Mouse (Mus musculus) monocyte, adult 5-6 weeks (primary cell): ENCODE results near the gene Fah. TPM values are rescaled to one million over a fixed set of nuclear protein-coding genes. Genes with fewer than 3 reads are reported as not detected.

Experiments used
- ATAC-seq: fragments of 153-309, 156-312 bp; replicated peaks from 2 replicates; pipeline ENCODE4 v1.8.0; 2017; ENCODE audit warnings: mild to moderate bottlenecking; ENCODE audit not compliant: low TSS enrichment, insufficient number of reproducible peaks, severe bottlenecking, poor library complexity, low FRiP score
- total RNA-seq: library from RNA; stranded (forward); fragments of 200-1000, 200-491, 200-594 nt; gene quantifications from 3 replicates; pipeline ENCODE4 v1.2.3, GENCODE M21; 2017

Fah gene
- total RNA-seq, result 2.1 to 6.1 TPM (median 5.5 TPM) in 3 replicates

DNA sequence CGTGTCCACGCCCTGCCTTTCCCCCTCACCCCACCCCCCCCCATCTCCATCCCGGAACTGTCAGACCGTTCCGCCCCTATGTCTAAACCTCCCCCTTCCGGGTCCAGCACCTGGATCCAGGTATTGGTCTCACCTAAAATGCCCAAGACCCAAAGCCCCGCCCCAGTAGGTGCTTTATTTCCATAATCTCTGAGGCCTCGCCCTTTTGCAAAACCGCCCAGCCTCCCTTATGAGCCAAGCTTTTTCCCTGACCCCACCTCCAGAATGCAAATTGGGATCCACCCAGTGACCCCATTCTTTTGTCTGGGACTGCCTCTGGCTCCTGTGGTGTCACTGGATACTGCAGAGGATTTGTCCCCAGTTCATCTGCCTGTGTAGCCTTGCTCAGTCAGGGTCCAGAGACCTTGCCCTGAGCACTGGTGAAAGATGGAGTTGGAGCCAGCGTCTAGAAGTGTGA, at the start of gene Fah:
Fah (minus strand) TSS at position 430 of the 457 bp plus-strand sequence.
- no peak for ATAC-seq

- no peak for ATAC-seq
Observed at GRCm38 (mm10) chr7:84652740-84653139, 46.2 kb upstream of the Fah start.

DNA sequence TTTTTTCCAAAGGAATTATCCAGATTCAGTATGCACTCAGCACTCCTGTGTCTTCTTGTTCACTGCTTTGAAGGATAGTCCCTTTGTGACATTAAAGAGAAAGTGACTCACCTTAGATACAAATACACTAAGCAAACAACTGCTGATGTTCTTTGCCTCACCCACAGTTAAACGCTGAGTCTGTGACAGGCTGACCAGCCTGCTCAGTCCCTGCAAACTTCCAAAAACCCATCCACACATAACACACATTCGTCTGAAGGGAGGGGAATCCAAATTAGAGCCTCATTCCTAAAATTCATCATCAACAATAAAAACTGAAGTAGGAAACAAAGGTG, 45.4 kb upstream of the Fah start:
- ATAC-seq, result no peak

- no peak for ATAC-seq
Observed at GRCm38 (mm10) chr7:84651303-84651986, 44.9 kb upstream of the Fah start.

- ATAC-seq, result no peak
Observed at GRCm38 (mm10) chr7:84649016-84649415, 42.5 kb upstream of the Fah start.

- ATAC-seq, result no peak
Observed at GRCm38 (mm10) chr7:84646256-84646655, 39.7 kb upstream of the Fah start.

DNA sequence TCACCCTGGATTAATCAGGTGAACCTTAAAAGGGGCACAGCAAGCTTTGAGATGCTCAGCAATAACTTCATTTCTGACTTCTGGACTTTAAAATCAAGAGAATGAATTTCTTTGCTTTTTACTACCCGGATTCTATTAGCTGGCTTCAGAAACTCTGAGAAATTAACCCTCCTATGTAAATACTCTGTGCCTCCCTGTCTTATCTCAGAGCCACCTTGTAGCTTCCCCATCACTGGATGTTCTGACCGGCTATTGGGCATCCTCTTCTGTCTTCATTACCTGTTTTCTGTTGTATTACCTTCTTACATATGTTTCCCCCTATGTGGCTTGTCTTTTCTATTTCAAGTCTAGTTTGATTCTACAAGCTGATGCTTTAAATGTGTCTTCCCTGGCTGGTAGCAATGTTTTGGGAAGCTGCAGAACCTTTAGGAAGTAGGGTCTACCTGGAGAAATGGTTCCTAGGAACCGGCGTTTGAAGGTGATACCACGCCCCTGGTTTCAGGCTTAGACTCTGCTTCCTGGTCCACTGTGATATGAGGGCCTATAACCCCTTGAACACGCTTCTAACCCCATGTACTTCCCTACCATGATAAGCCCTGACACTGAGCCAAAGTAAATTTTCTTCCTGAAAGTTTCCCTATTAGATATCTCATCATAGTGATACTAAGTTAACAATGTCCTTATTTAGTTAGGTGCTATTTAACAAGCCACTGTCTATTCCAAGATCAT, 36.9 kb upstream of the Fah start:
- no peak for ATAC-seq

- ATAC-seq, result no peak
Observed at GRCm38 (mm10) chr7:84642159-84642928, 35.8 kb upstream of the Fah start.

DNA sequence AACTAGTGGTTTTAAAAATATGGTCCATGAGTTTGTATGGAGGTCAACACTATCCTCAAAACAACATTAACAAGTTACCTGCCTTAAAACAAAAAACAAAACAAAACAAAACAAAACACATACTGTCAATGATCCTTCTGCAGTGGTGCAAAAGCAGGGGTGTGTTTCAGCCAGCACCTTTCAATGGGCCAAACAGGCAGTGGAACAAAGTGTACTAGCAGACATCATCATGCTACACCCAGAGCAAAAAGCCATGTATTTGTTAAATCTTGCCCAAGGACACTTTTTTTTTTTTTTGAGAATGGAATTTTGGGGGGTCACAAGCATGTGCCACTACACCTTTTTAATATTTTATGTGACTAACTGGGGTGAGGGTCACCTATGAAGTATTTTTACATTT, 30.4 kb upstream of the Fah start:
- ATAC-seq, result no peak

DNA sequence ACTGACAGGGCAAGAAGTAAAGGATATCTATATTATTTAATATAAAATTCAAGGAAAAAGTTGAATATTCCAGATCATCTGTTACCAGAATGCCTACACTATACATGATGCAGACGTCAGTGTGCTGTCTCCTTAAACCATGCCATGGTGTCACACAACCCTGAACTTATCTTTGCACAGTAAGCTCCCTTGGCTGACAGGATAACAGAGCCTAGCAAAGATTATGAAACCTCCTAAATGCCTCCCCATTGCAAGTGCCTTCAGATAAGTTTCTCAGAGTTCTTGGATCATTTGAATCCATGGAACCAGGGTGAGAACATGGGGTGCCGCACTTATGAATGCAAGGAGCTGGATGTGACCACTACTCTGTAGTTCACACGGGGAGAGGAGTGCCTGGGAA, 25.4 kb upstream of the Fah start:
- no peak for ATAC-seq

- no peak for ATAC-seq
Observed at GRCm38 (mm10) chr7:84623718-84624117, 17.2 kb upstream of the Fah start.

GRCm38 (mm10) chr7:84620956-84621355, 14.4 kb upstream of the Fah start:
- no peak for ATAC-seq

DNA sequence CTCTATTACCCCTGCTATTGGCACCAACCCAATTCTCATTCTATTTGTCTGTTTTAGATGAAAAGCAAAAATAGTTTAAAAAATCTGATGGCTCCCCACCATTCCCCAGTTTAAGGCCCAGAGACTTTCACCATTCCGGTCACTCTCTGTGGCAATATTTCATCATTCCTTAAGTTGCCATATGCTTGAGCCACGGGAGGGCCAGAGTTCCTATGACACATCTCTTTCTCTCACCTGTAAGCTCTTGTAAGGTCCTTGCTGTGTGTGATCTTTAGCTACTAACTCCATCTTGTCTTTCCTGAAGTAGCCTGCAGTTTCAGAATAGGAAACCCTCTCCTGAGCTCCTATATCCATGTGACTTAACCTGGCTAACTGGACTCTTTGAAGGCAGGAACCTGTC, 12.4 kb upstream of the Fah start:
- no peak for ATAC-seq

- ATAC-seq, result no peak
Observed at GRCm38 (mm10) chr7:84612445-84612844, 5.9 kb upstream of the Fah start.

GRCm38 (mm10) chr7:84611609-84612008, 5.1 kb upstream of the Fah start:
- ATAC-seq, result no peak

DNA sequence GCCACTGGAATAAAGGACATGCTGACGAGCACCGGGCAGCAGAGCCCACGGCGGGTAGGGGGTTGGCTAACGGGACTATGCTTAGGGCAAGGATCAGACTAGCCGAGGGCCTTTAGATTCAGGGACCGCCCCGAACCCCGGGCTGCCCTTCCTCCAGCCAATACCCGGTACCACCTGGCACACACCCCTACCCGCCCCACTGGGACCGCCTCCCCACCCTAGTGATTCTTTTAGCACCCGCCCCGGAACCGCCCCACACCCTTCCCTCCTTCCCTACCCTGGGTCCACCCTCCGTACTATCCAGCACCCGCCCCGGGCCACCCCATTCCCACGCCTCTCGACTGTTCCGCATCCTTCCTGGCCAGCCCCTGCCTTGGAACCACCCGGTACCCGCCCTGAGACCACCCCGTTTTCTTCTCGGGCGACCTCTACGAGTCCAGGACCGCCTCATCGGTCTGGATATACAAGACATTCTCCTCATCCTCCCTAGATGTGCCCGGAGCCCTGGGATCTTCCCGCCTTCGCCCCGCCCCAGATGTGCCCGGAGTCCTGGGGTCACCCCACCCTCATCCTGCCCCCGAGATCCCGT, 724 bp downstream of the Fah start:
- peak; percentile 55 for ATAC-seq

GRCm38 (mm10) chr7:84605033-84605687, 1.4 kb downstream of the Fah start:
- no peak for ATAC-seq

DNA sequence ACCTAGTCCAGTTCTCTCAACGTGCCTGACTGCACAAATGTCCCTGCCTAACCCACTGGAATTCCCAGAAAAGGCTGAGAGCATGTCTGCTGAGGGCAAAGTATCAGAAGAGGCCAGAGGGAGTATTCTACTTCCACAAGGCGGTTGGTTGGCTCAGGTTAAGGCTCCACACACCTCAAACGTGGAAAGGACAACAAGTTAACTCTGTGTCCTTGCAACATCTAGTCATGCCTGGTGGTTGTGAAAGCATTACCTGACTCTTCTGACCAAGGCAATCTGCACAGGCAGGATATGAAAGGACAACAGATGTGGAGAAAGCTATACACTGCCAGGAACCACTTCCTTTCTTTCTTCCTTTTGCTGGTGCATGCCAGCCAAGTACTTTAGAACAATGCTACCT, 2.0 kb downstream of the Fah start:
- no peak for ATAC-seq

DNA sequence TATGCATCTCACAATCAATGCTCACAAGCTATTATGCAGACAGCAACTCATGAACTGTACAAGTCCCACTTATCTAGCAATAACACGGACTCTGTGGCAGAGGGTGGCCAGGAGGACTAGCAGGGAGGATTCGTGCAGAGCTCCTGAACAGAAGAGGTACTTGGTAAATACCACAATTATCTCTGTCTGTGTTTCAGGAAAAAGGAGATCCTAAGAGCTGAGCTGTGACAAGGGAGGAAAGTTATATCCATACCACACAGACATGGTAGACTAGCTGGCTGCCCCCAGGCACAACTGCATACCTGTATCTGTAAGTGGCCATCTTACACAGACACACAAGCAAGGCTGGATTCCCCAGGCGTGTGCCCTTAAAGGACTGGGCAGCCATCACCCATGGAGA, 5.2 kb downstream of the Fah start:
- no peak for ATAC-seq
